Mouse (Mus musculus): ENCODE measurements at regions not wholly inside any gene's neighbourhood (a gene's known extent, or its start where the extent isn't known, plus 50 kb on each side); places are given as distances from the start of the nearest gene placed in this dataset.

GRCm38 (mm10) chr16:75663871-75664270 lies 71.2 kb downstream of the Rbm11 start:
- DNase-seq: no peak

- no peak for DNase-seq
These were observed 74.9 kb downstream of the Rbm11 start for GRCm38 (mm10) chr16:75667589-75667988.

- no peak for DNase-seq
These were observed 79.5 kb downstream of the Rbm11 start for GRCm38 (mm10) chr16:75672112-75672511.

- DNase-seq: peak; percentile 36
These were observed 83.2 kb downstream of the Rbm11 start for GRCm38 (mm10) chr16:75675871-75676270.

GRCm38 (mm10) chr16:75677180-75677579 lies 84.5 kb downstream of the Rbm11 start:
- DNase-seq: no peak
